Mouse (Mus musculus): ENCODE measurements around the gene Tnfrsf21. TPM values are rescaled to one million over a fixed set of nuclear protein-coding genes. Genes with fewer than 3 reads are reported as not detected.

Gene Tnfrsf21
- 14.9 and 16.3 TPM in 2 replicates for polyA plus RNA-seq (2012; rRNA removed)

- DNase-seq (ENCODE audit: low read depth, low spot score): peak; percentile 84
- WGBS: under 1% methylated on average over 80 of the region's 80 CpGs
These were observed at the start of gene Tnfrsf21 for GRCm38 (mm10) chr17:43016371-43017331. Gene Tnfrsf21 (plus strand): TSS chr17:43016555.

GRCm38 (mm10) chr17:42968174-42968573, 48.2 kb upstream of the Tnfrsf21 start:
- no peak for DNase-seq (ENCODE audit: low read depth, low spot score)
- 80% methylated on average over 2 of the region's 2 CpGs for WGBS

- 27% methylated on average over 18 of the region's 18 CpGs for WGBS
These were observed 40.9 kb upstream of the Tnfrsf21 start for GRCm38 (mm10) chr17:42975312-42975996.

GRCm38 (mm10) chr17:42977766-42978165, 38.6 kb upstream of the Tnfrsf21 start:
- DNase-seq (ENCODE audit: low read depth, low spot score): no peak
- WGBS: 41% methylated on average over 7 of the region's 7 CpGs

More at GRCm38 (mm10) chr17:42975312-42975996, 40.9 kb upstream of the Tnfrsf21 start:
- DNase-seq (ENCODE audit: low read depth, low spot score): no peak

- DNase-seq (ENCODE audit: low read depth, low spot score): no peak
- 39% methylated on average over 4 of the region's 4 CpGs for WGBS
These were observed 38.0 kb upstream of the Tnfrsf21 start for GRCm38 (mm10) chr17:42978345-42978744.

- 44% methylated on average over 3 of the region's 3 CpGs for WGBS
- DNase-seq (ENCODE audit: low read depth, low spot score): no peak
These were observed 34.5 kb upstream of the Tnfrsf21 start for GRCm38 (mm10) chr17:42981806-42982205.

- no peak for DNase-seq (ENCODE audit: low read depth, low spot score)
- 71% methylated on average over 4 of the region's 4 CpGs for WGBS
These were observed 33.8 kb upstream of the Tnfrsf21 start for GRCm38 (mm10) chr17:42982568-42982967.

- peak; percentile 73 for DNase-seq (ENCODE audit: low read depth, low spot score)
- WGBS: 24% methylated on average over 9 of the region's 9 CpGs
These were observed 30.3 kb upstream of the Tnfrsf21 start for GRCm38 (mm10) chr17:42985837-42986589.

GRCm38 (mm10) chr17:42987692-42988091, 28.7 kb upstream of the Tnfrsf21 start:
- WGBS: 31% methylated on average over 4 of the region's 4 CpGs
- no peak for DNase-seq (ENCODE audit: low read depth, low spot score)

- WGBS: 82% methylated on average over 4 of the region's 4 CpGs
- no peak for DNase-seq (ENCODE audit: low read depth, low spot score)
These were observed 26.4 kb upstream of the Tnfrsf21 start for GRCm38 (mm10) chr17:42989981-42990380.

GRCm38 (mm10) chr17:42991112-42991511, 25.2 kb upstream of the Tnfrsf21 start:
- no peak for DNase-seq (ENCODE audit: low read depth, low spot score)
- 35% methylated on average over 11 of the region's 11 CpGs for WGBS

GRCm38 (mm10) chr17:42999446-42999977, 16.8 kb upstream of the Tnfrsf21 start:
- no peak for DNase-seq (ENCODE audit: low read depth, low spot score)
- 59% methylated on average over 7 of the region's 7 CpGs for WGBS

- WGBS: 85% methylated on average over 7 of the region's 7 CpGs
- DNase-seq (ENCODE audit: low read depth, low spot score): no peak
These were observed 15.8 kb upstream of the Tnfrsf21 start for GRCm38 (mm10) chr17:43000598-43000997.

- WGBS: 29% methylated on average over 6 of the region's 6 CpGs
- DNase-seq (ENCODE audit: low read depth, low spot score): no peak
These were observed 3.6 kb upstream of the Tnfrsf21 start for GRCm38 (mm10) chr17:43012718-43013117.

- WGBS: 3% methylated on average over 40 of the region's 40 CpGs
- no peak for DNase-seq (ENCODE audit: low read depth, low spot score)
These were observed 1.1 kb downstream of the Tnfrsf21 start for GRCm38 (mm10) chr17:43017341-43018052.

GRCm38 (mm10) chr17:43018071-43018470, 1.7 kb downstream of the Tnfrsf21 start:
- no peak for DNase-seq (ENCODE audit: low read depth, low spot score)

- WGBS: 87% methylated on average over 9 of the region's 9 CpGs
- DNase-seq (ENCODE audit: low read depth, low spot score): no peak
These were observed 3.3 kb downstream of the Tnfrsf21 start for GRCm38 (mm10) chr17:43019660-43020059.

- 94% methylated on average over 5 of the region's 5 CpGs for WGBS
- no peak for DNase-seq (ENCODE audit: low read depth, low spot score)
These were observed 4.7 kb downstream of the Tnfrsf21 start for GRCm38 (mm10) chr17:43021017-43021416.

- WGBS: 91% methylated on average over 9 of the region's 9 CpGs
- no peak for DNase-seq (ENCODE audit: low read depth, low spot score)
These were observed 5.7 kb downstream of the Tnfrsf21 start for GRCm38 (mm10) chr17:43022056-43022455.

Measured in large intestine, adult 2 months (tissue).